Mouse (Mus musculus): ENCODE results near the gene Raf1.

- TF ChIP-seq CTCF (IDR thresholded peaks at IDR 0.05; ENCODE audit: low read depth) (no peak), EP300 (IDR thresholded peaks at IDR 0.05; ENCODE audit: low read depth) (no peak)
These were observed 713 bp downstream of the Raf1 start for GRCm38 (mm10) chr6:115675508-115676336.
